Mouse (Mus musculus): Measurements from ENCODE around the gene Aak1. TPM values are rescaled to one million over a fixed set of nuclear protein-coding genes. Genes with fewer than 3 reads are reported as not detected.

Gene Aak1
- polyA plus RNA-seq, 1 experiment from 2014 or later: 21.8 TPM

DNA sequence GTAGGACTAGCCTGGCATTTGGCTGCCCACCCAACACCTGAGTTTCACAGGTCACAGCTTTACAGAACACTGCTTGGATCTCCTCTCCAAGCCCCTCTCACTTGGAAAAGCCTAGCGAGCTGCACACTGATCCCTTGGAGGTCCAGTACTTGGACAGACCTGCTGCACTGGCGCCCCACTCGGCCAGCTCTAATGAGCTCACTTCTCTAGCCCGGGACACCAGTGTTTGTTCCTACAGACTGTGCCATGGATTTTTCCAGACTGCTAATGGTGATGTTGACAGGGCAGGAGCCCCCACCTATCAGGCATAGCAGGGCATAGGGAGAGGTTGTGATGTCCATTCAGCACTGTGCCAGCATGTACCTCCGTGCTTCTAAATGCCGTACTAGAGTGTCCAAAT lies 48.2 kb downstream of the Aak1 start:
- Histone ChIP-seq H3K4me1 (ENCODE audit: control insufficient read depth, insufficient read depth, low read length) (peaks cover 4% of the 10 kb centered on the region), H3K27ac (ENCODE audit: low read length) (no peak overlapping the region), H3K4me2 (ENCODE audit: low read depth, low read length) (no peak overlapping the region), H3K9ac (ENCODE audit: low read length) (no peak overlapping the region), H3K9me3 (replicated peaks; ENCODE audit: control insufficient read depth, low read length) (no peaks in the 10 kb centered on the region), H3K36me3 (ENCODE audit: control insufficient read depth, insufficient read depth) (0 out of 2 replicates have a peak, but pooled peaks cover 2% of the 10 kb centered on the region), H3K27me3 (ENCODE audit: control insufficient read depth, insufficient read depth, low read length) (no peaks in the 10 kb centered on the region), H3K4me3 (ENCODE audit: low read length) (no peak overlapping the region)
- 90% methylated on average over 6 of the region's 6 CpGs for WGBS
- no peak for ATAC-seq (replicated peaks; ENCODE audit: extremely low read depth, insufficient read depth, low FRiP score)

DNA sequence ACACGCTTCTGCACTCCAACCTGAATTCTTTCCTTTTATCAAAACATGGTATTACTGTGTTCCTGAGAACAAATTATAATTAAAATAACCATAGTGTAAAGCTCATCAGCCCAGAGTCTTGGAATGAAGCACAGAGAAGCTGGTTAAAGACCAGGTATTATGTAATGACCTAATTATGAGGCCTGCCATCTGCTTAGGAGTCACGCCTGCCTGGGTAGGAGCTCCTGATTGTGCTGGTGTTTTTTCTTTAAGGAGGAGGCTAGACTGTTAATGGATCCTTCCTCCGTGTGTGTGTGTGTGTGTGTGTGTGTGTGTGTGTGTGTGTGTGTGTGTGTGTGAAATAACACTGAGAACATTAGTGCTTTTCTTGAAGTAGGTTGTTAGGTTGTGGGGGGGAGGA lies 49.7 kb downstream of the Aak1 start:
- H3K4me1 ChIP-seq (ENCODE audit: control insufficient read depth, insufficient read depth, low read length): peaks cover 4% of the 10 kb centered on the region
- no peaks in the 10 kb centered on the region for H3K36me3 ChIP-seq (ENCODE audit: control insufficient read depth, insufficient read depth)
- no peak overlapping the region for H3K4me2 ChIP-seq (ENCODE audit: low read depth, low read length)
- no peak overlapping the region for H3K27ac ChIP-seq (ENCODE audit: low read length)
- no peak overlapping the region for H3K4me3 ChIP-seq (ENCODE audit: low read length)
- no peak overlapping the region for H3K9ac ChIP-seq (ENCODE audit: low read length)
- H3K27me3 ChIP-seq (ENCODE audit: control insufficient read depth, insufficient read depth, low read length): no peaks in the 10 kb centered on the region
- ATAC-seq (replicated peaks; ENCODE audit: extremely low read depth, insufficient read depth, low FRiP score): no peak
- WGBS: 68% methylated on average over 3 of the region's 3 CpGs
- H3K9me3 ChIP-seq (replicated peaks; ENCODE audit: control insufficient read depth, low read length): no peaks in the 10 kb centered on the region; the same call in 1 of the 2 replicates

DNA sequence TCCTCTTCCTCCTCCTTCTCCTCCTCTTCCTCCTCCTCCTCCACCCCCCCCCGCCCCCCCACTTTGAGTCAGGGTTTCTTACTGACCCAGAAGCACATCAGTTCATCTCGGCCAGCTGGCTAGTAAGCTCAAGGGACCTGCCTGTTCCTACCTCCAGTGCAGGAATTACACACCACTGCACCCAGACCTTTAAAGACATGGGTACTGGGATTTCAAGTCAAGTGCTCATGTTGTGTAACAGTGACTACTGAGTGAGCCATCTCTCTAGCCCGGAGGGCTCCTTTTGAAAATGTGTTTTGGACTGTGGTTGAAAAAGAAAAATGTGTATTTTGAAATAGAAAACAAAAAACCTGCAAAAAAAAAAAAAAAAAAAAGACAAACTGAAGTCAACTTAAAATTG lies 50.6 kb downstream of the Aak1 start:
- no peaks in the 10 kb centered on the region for H3K36me3 ChIP-seq (ENCODE audit: control insufficient read depth, insufficient read depth)
- H3K9me3 ChIP-seq (replicated peaks; ENCODE audit: control insufficient read depth, low read length): no peaks in the 10 kb centered on the region; the same call in 1 of the 2 replicates
- no peaks in the 10 kb centered on the region for H3K27me3 ChIP-seq (ENCODE audit: control insufficient read depth, insufficient read depth, low read length)
- ATAC-seq (replicated peaks; ENCODE audit: extremely low read depth, insufficient read depth, low FRiP score): no peak
- H3K4me1 ChIP-seq (ENCODE audit: control insufficient read depth, insufficient read depth, low read length): peaks cover 4% of the 10 kb centered on the region
- H3K4me3 ChIP-seq (ENCODE audit: low read length): no peak overlapping the region
- no peak overlapping the region for H3K9ac ChIP-seq (ENCODE audit: low read length)
- no peak overlapping the region for H3K27ac ChIP-seq (ENCODE audit: low read length)
- WGBS: 81% methylated on average over 2 of the region's 3 CpGs
- no peak overlapping the region for H3K4me2 ChIP-seq (ENCODE audit: low read depth, low read length)

DNA sequence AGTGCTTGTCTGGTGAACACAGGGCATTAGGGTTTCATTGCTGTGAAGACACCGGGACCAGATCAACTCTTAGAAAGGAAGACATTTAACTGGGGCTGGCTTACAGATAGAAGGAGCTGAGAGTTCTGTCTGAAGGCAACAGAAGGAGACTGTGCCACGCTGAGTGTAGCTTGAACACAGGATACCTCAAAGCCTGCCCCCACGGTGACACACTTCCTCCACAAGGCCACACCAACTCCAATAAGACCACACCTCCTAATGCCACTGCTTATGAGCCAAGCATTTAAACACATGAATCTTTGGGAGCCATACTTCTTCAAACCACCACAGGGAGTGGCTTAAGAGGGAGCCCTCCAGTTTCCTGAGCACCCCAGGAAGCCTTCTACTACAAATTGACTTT lies 51.2 kb downstream of the Aak1 start:
- no peak overlapping the region for H3K9ac ChIP-seq (ENCODE audit: low read length)
- H3K27me3 ChIP-seq (ENCODE audit: control insufficient read depth, insufficient read depth, low read length): no peaks in the 10 kb centered on the region
- no peak overlapping the region for H3K4me2 ChIP-seq (ENCODE audit: low read depth, low read length)
- H3K4me3 ChIP-seq (ENCODE audit: low read length): no peak overlapping the region
- H3K36me3 ChIP-seq (ENCODE audit: control insufficient read depth, insufficient read depth): no peaks in the 10 kb centered on the region
- H3K4me1 ChIP-seq (ENCODE audit: control insufficient read depth, insufficient read depth, low read length): peaks cover 8% of the 10 kb centered on the region
- no peak overlapping the region for H3K27ac ChIP-seq (ENCODE audit: low read length)
- no peaks in the 10 kb centered on the region; the same call in 1 of the 2 replicates for H3K9me3 ChIP-seq (replicated peaks; ENCODE audit: control insufficient read depth, low read length)
- ATAC-seq (replicated peaks; ENCODE audit: extremely low read depth, insufficient read depth, low FRiP score): no peak
- WGBS: 80% methylated on average over 3 of the region's 3 CpGs

DNA sequence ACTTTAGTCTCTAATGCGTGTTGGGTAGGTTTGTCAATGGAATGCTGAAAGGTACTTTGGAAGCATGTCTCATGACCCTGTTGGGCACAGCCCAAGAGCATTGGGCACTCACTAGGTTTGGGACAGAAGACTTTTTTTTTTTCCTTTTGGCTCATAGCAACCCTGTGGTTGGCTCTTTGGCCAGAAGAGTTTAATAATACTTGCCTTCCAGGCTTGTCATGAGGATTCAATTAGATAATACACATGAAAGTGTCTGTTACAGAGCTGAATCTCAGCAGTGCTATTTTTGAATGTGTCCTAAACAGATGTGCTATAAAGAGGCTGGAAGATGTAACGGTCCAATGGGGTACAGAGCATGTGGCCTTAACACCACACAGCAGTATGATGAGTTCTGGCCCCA lies 56.2 kb downstream of the Aak1 start:
- 0 out of 2 replicates have a peak overlapping the region, but pooled peaks have one; percentile 18 for H3K27ac ChIP-seq (ENCODE audit: low read length)
- no peaks in the 10 kb centered on the region; the same call in 1 of the 2 replicates for H3K9me3 ChIP-seq (replicated peaks; ENCODE audit: control insufficient read depth, low read length)
- no peak overlapping the region for H3K4me2 ChIP-seq (ENCODE audit: low read depth, low read length)
- H3K4me1 ChIP-seq (ENCODE audit: control insufficient read depth, insufficient read depth, low read length): peaks cover 25% of the 10 kb centered on the region
- no peaks in the 10 kb centered on the region for H3K27me3 ChIP-seq (ENCODE audit: control insufficient read depth, insufficient read depth, low read length)
- no peak for ATAC-seq (replicated peaks; ENCODE audit: extremely low read depth, insufficient read depth, low FRiP score)
- H3K9ac ChIP-seq (ENCODE audit: low read length): no peak overlapping the region
- H3K4me3 ChIP-seq (ENCODE audit: low read length): no peak overlapping the region
- no peaks in the 10 kb centered on the region for H3K36me3 ChIP-seq (ENCODE audit: control insufficient read depth, insufficient read depth)
- 64% methylated on average over 2 of the region's 2 CpGs for WGBS

DNA sequence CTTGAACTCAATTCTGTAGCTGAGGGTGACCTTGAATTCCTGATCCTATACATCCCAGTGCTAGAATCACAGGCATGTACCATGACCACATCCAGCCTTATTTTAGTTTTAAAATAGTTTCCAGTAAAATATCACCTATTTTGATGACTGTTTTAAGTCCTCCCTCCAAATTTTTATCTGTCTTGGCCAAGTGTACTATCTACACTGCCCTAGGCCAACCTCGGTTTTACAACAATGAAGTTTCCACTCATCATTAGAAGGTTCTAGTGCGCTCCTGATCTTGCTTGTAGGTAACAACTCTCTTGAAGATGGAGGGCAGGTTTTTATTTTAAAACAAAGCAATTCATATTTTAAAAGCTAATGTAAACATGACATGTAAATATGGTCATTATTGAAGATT lies 57.9 kb downstream of the Aak1 start:
- Histone ChIP-seq H3K27me3 (ENCODE audit: control insufficient read depth, insufficient read depth, low read length) (no peaks in the 10 kb centered on the region), H3K4me1 (ENCODE audit: control insufficient read depth, insufficient read depth, low read length) (peaks cover 21% of the 10 kb centered on the region), H3K9me3 (replicated peaks; ENCODE audit: control insufficient read depth, low read length) (no peaks in the 10 kb centered on the region; the same call in 1 of the 2 replicates), H3K36me3 (ENCODE audit: control insufficient read depth, insufficient read depth) (0 out of 2 replicates have a peak, but pooled peaks cover 2% of the 10 kb centered on the region), H3K4me2 (ENCODE audit: low read depth, low read length) (no peak overlapping the region), H3K9ac (ENCODE audit: low read length) (no peak overlapping the region), H3K27ac (ENCODE audit: low read length) (no peak overlapping the region), H3K4me3 (ENCODE audit: low read length) (no peak overlapping the region)
- 84% methylated on average over 2 of the region's 2 CpGs for WGBS
- ATAC-seq (replicated peaks; ENCODE audit: extremely low read depth, insufficient read depth, low FRiP score): no peak

DNA sequence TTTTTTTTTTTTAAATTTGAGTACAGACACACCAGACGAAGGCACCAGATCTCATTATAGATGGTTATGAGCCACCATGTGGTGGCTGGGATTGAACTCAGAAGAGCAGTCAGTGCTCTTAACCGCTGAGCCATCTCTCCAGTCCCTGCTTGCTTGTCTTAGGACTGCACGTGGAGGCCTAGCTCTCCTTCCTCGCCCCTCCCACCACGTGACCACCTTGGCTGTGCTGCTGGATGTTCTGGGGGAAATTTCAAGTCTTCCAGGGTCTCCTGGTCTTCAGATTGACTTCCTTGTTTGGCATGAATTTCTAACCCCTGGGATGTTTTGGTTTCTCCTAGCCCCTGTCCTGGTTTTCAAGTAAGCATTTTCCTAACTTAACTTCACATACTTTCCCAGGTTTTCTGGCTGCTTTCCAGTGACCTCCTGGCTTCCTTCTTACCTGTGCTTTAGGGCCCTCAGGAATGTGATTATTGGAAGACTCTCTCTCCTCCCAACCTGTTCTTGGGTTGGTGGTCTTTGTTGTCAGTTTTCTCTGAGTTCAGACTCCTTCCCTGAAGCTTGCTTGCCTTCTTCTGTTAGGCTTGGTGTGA lies 59.3 kb downstream of the Aak1 start:
- Histone ChIP-seq H3K9ac (ENCODE audit: low read length) (no peak overlapping the region), H3K4me2 (ENCODE audit: low read depth, low read length) (no peak overlapping the region), H3K36me3 (ENCODE audit: control insufficient read depth, insufficient read depth) (0 out of 2 replicates have a peak, but pooled peaks cover 2% of the 10 kb centered on the region), H3K27ac (ENCODE audit: low read length) (no peak overlapping the region; the same call in 1 of the 2 replicates), H3K27me3 (ENCODE audit: control insufficient read depth, insufficient read depth, low read length) (no peaks in the 10 kb centered on the region), H3K9me3 (replicated peaks; ENCODE audit: control insufficient read depth, low read length) (no peaks in the 10 kb centered on the region), H3K4me3 (ENCODE audit: low read length) (no peak overlapping the region), H3K4me1 (ENCODE audit: control insufficient read depth, insufficient read depth, low read length) (peaks cover 21% of the 10 kb centered on the region)
- WGBS: 59% methylated on average over 5 of the region's 5 CpGs
- ATAC-seq (replicated peaks; ENCODE audit: extremely low read depth, insufficient read depth, low FRiP score): no peak

DNA sequence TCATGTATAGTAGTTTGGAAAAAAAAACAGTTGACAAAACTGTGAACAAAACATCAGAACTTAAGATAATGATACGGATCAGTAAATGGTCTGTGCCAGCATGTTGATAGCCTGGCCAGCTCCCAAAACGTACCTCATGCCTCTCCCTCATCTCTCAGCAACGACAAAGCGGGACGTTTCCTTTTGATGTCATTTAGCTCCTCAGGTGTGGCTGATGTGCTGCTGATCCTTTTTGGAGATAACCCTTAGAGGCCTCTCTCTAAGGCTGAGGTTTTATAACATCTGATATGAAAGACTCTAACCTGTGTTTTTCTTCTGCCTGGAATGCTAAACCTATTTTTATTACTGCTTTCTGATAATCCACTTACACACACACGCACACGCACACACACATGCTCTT lies 60.6 kb downstream of the Aak1 start:
- H3K4me2 ChIP-seq (ENCODE audit: low read depth, low read length): no peak overlapping the region
- no peak overlapping the region for H3K9ac ChIP-seq (ENCODE audit: low read length)
- no peak overlapping the region for H3K27ac ChIP-seq (ENCODE audit: low read length)
- WGBS: 60% methylated on average over 7 of the region's 7 CpGs
- H3K36me3 ChIP-seq (ENCODE audit: control insufficient read depth, insufficient read depth): 0 out of 2 replicates have a peak, but pooled peaks cover 2% of the 10 kb centered on the region
- no peak overlapping the region for H3K4me3 ChIP-seq (ENCODE audit: low read length)
- no peaks in the 10 kb centered on the region for H3K9me3 ChIP-seq (replicated peaks; ENCODE audit: control insufficient read depth, low read length)
- peaks cover 23% of the 10 kb centered on the region for H3K4me1 ChIP-seq (ENCODE audit: control insufficient read depth, insufficient read depth, low read length)
- no peak for ATAC-seq (replicated peaks; ENCODE audit: extremely low read depth, insufficient read depth, low FRiP score)
- H3K27me3 ChIP-seq (ENCODE audit: control insufficient read depth, insufficient read depth, low read length): no peaks in the 10 kb centered on the region

DNA sequence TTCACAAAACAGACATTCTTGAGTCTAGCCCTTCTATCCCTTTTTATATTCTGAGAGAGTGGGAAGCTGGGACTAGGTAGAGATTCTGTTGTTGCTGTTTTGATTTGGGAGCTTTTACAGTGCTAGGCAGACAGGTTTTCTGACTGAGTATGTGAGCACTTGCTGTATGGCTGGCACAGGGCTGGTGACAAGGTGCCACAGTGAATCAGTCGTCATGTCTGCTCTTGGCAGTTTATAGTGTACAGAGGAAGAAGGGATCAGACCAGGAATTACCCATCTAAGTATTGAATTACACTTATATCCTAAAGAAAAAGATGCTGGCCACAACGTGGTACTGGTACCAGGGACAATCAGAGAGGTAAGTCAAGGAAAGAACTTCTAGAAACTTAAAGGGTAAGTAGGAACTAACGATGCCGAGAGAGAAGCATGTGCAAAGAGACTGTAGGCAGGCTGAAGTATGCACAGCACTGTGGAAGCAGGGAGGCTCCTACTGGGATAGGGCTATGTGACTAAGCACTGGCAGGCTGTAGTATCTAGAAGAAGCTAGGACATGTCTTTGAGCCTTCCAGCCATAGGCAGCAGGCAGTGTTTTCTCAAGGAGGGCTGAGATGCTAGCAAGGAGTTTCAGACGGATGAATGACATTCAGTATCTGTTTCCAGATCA lies 67.0 kb downstream of the Aak1 start:
- H3K4me1 ChIP-seq (ENCODE audit: control insufficient read depth, insufficient read depth, low read length): peaks cover 47% of the 10 kb centered on the region
- H3K4me3 ChIP-seq (ENCODE audit: low read length): no peak overlapping the region
- no peak overlapping the region for H3K27ac ChIP-seq (ENCODE audit: low read length)
- no peak overlapping the region for H3K4me2 ChIP-seq (ENCODE audit: low read depth, low read length)
- no peaks in the 10 kb centered on the region for H3K9me3 ChIP-seq (replicated peaks; ENCODE audit: control insufficient read depth, low read length)
- WGBS: 67% methylated on average over 5 of the region's 5 CpGs
- H3K36me3 ChIP-seq (ENCODE audit: control insufficient read depth, insufficient read depth): 0 out of 2 replicates have a peak, but pooled peaks cover 2% of the 10 kb centered on the region
- H3K9ac ChIP-seq (ENCODE audit: low read length): no peak overlapping the region
- H3K27me3 ChIP-seq (ENCODE audit: control insufficient read depth, insufficient read depth, low read length): no peaks in the 10 kb centered on the region
- no peak for ATAC-seq (replicated peaks; ENCODE audit: extremely low read depth, insufficient read depth, low FRiP score)
